Mouse (Mus musculus) frontal cortex, postnatal 10 days (tissue): Measurements from ENCODE around the gene Zdhhc6.

ENCODE experiments used
- DNase-seq, 2 experiments: peaks; one replicate each; pipeline ENCODE4 v3.0.0; 2022; ENCODE audit warnings: low spot score in 2 of 2, mixed read lengths in 1 of 2

The Zdhhc6 gene

GRCm38 (mm10) chr19:55300525-55300924, 15.3 kb downstream of the Zdhhc6 start:
- DNase-seq, result no peak

- no peak for DNase-seq
Observed at GRCm38 (mm10) chr19:55299378-55299777, 16.5 kb downstream of the Zdhhc6 start.

GRCm38 (mm10) chr19:55297961-55298360, 17.9 kb downstream of the Zdhhc6 start:
- no peak for DNase-seq

GRCm38 (mm10) chr19:55297489-55297888, 18.3 kb downstream of the Zdhhc6 start:
- no peak for DNase-seq

- DNase-seq, result no peak
Observed at GRCm38 (mm10) chr19:55296301-55296700, 19.5 kb downstream of the Zdhhc6 start.

GRCm38 (mm10) chr19:55295556-55295955, 20.3 kb downstream of the Zdhhc6 start:
- DNase-seq, result no peak

- DNase-seq, result no peak
Observed at GRCm38 (mm10) chr19:55295075-55295474, 20.8 kb downstream of the Zdhhc6 start.

DNA sequence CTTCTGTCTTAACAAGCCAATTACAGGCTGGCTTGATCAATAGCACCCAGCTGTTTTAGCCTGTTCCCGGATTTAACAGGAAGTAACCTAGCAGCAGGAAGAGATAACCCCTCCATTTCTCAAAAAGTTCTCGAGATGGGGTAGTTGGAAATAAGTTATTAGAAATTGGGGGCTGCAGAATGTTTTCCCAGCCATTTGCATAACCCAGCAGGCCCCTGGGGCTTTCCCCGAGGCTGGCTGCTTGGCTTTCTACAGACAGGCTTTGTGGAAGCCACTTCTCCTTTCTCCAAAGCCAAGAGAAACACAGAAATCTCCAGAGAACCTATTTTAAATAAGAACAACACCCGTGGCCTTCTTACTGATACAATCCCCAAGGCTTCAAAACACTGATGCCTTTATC, 22.7 kb downstream of the Zdhhc6 start:
- DNase-seq, result no peak

DNA sequence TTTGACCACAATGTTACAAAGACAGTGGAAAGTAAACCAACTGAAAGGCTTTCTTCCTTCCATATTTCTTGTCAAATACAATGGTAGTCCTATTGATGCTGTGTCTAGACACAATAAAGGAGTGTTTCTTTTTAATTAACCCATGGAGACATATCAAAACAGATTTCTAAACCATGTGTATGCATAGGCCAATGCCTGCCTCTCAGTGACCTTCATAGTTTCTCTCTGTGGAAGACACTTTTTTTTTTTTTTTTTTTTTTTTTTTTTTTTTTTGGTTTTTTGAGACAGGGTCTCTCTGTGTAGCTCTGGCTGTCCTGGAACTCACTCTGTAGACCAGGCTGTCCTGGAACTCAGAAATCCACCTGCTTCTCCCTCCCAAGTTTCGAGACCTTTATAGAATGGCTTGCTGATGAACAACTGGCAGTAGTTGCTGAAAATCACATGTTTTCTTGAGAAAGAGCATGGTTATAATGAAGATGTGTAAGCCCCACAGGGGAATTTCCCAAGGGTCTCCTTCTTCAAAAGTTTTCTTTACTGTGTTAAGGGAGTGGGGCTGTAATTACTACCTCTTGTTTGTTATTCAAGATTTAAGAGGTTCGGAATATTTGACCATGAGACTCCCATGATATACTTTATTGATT, 23.5 kb downstream of the Zdhhc6 start:
- no peak for DNase-seq

DNA sequence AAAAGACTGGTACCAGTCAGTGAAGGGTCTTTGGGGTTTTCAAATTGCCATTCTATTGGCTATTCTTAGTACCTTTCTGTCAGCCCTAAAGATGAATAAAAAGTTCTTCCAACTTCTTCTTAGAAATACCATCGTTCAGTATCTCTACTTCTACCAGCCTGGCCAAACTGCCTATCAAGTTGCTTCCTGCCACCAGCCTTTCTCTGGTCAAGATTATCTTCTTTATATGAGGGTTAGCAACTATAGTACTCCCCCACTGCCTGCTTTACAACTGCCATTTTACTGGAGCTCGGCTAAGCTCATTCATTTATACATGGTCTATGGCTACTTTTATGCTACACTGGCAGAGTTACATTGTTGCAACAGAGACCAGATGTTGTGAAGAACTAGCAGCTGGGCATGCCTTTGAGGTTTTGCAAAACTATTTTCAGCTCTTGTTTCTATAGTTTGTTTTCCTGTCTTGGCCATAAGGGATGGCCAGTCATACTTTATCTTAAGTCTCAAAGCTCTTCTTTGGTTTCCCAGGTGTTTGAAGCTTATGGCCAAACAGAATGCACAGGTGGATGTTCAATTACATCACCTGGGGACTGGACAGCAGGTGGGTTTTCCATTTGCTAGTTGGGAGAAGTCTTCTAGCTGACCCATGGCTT, 25.1 kb downstream of the Zdhhc6 start:
- no peak for DNase-seq

GRCm38 (mm10) chr19:55288974-55289373, 26.9 kb downstream of the Zdhhc6 start:
- no peak for DNase-seq

- DNase-seq, result no peak
Observed at GRCm38 (mm10) chr19:55286034-55286433, 29.8 kb downstream of the Zdhhc6 start.

GRCm38 (mm10) chr19:55284093-55284492, 31.7 kb downstream of the Zdhhc6 start:
- DNase-seq, result no peak

GRCm38 (mm10) chr19:55276770-55277169, 39.1 kb downstream of the Zdhhc6 start:
- no peak for DNase-seq

- DNase-seq, result no peak
Observed at GRCm38 (mm10) chr19:55276100-55276499, 39.7 kb downstream of the Zdhhc6 start.

- no peak for DNase-seq
Observed at GRCm38 (mm10) chr19:55273340-55273739, 42.5 kb downstream of the Zdhhc6 start.

DNA sequence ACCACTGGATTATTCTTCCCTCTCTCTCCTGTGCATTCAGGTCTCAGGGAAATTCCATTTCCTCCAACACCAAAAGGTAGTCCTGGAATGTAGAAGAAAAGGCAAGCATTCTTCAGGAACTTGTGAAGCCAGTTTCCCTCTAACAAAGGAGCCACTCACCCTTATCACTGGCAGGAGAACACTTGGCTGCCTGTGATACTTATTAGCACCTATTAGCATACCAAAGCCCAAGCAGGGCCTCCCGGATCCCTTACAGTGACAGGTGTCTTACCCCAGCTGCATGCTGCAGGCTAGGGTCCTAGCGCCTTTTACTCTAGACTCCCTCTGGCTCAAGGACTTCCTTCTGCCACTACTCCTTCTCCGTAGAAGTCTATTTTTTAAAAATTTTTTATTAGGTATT, 44.4 kb downstream of the Zdhhc6 start:
- no peak for DNase-seq

DNA sequence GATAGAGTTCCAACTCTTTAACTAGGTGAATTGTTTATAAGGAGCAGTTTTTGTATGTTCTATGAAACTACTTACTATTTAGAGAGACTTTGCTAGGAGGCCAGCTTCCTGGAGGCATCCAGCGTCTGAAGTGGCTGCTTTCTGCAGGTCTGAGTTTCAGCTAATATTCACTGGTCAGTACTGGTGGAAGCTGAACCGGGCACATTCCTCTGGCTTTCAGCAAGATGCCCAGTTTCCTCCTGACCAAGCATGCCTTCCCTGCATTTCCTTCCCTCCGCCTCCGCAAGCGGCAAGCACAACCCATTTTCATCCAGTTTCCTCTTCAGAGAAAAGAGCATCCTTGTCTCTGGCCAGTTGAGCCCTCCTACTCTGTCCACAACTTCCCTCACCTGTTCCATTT, 46.8 kb downstream of the Zdhhc6 start:
- no peak for DNase-seq

DNA sequence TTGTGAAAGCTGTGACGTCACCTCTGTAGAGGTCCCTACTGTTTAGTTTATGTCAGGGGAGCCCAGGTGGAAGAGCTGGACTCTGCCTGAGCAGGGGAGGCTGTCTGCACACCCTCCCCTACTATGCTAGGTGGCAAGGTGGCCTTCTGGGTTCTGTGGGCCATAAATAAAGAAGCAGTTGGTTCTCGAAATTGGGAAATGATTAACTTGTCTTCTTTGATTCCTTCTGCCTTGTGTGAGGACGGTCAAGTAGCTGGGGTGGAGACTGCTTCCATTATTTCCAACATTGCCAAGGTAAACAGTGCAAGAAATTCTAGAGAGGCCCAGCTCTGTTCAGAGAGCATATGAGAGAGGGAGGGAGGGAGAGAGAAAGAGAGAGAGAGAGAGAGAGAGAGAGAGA, 47.7 kb downstream of the Zdhhc6 start:
- DNase-seq, result no peak

DNA sequence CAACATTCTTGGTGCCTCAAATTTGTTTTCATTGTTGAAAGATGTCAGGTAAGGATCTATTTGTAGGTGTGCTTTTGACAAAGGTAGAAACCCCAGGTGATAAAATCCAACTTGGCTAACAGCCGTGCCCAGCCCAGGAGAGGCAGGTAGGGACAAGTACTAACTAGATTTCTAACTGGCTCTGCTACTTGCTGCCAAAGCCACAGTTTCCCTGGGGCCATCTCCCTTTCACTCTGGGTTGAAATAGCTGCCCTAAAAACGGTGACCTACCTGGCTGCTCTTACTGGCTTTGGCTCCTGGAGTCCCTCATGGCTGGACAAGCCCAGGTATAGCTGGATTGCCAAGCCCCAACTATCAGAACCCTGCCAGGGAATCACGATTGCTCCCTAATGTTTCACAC, 49.0 kb downstream of the Zdhhc6 start:
- DNase-seq, result no peak

GRCm38 (mm10) chr19:55265269-55265668, 50.6 kb downstream of the Zdhhc6 start:
- DNase-seq, result no peak

DNA sequence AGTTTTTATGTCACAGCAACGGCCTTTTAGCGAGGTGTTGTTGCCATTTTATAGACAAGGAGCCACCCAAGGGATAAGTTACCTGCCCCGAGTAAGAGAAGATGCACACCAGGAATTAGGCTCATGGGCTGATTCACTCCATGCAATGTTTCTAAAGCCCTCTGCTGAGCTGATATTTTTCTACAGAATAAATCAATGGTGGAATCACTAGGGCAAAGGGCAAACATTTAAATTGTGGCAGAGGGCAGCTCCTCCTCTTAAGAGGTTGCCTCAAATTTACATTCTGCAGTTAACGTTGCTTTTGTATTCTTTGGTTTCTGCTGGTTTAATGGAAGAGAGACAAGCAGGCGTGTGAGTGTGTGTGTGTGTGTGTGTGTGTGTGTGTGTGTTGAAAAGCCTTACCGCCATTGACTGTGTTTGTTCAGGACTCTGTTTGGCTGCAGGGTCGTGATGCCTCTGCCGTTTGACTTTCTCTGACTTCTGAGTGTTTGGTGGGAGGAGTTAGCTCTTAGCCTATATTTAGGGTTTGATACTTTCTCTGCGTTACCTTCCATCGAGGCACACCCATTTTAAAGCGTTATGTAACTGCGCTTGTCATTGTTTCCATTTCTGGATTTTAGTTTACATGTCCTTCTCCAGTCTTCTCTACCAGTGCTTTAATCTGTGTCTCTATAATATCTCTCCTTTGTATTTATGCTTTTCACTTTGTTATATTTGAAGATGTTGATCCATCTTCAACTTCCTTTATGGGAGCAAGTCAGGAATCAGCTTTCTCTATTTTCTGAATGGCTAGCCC, 55.2 kb downstream of the Zdhhc6 start:
- no peak for DNase-seq

GRCm38 (mm10) chr19:55258514-55258913, 57.3 kb downstream of the Zdhhc6 start:
- DNase-seq, result no peak
